Mouse (Mus musculus) thymus, adult 2 months (tissue): ENCODE results near the gene Olfr282.

Experiments
- CTCF ChIP-seq: fragments of 200-500 bp; IDR thresholded peaks from 2 replicates; pipeline ENCODE4 v1.5.1; 2012; ENCODE audit warnings: mild to moderate bottlenecking, control low read depth, low read length, moderate library complexity, borderline replicate concordance; ENCODE audit not compliant: control insufficient read depth, poor library complexity, insufficient read depth; ENCODE audit errors: extremely low read depth
- POLR2A ChIP-seq: fragments of 200-500 bp; IDR thresholded peaks from 2 replicates; pipeline ENCODE4 v1.6.1; 2012; ENCODE audit warnings: mild to moderate bottlenecking, low read length, control low read depth, moderate library complexity; ENCODE audit not compliant: control insufficient read depth, poor library complexity, insufficient read depth; ENCODE audit errors: extremely low read depth

GRCm38 (mm10) chr15:98424326-98424725 lies 6.7 kb upstream of the Olfr282 start:
- TF ChIP-seq CTCF (no peak), POLR2A (no peak)
